Mouse (Mus musculus) layer of hippocampus, adult 6 months (tissue): ENCODE data around the gene Prdx4. TPM values are rescaled to one million over a fixed set of nuclear protein-coding genes. Genes with fewer than 3 reads are reported as not detected.

ENCODE experiments used
- long read RNA-seq, 2 experiments: library from polyadenylated mRNA; unstranded; transcript quantifications; one replicate each; pipeline ENCODE4 v2.0.0; 2019 to 2020
- polyA plus RNA-seq: library from polyadenylated mRNA; unstranded; fragments of <200 nt; fragmentation: Nextera tagmentation; gene quantifications from 2 replicates; pipeline ENCODE4 v1.2.3, GENCODE M21; 2021

Prdx4 gene
- polyA plus RNA-seq = 58.3 and 69.5 TPM in 2 replicates
- long read RNA-seq, experiment 1, transcript Prdx4-201 (7 exons, 990 nt) = major isoform, 50 of 51 reads
- long read RNA-seq, experiment 1, partial matches to known transcripts = 0 of 51 reads
- long read RNA-seq, experiment 1, other reads (novel, unspliced or antisense) = 0 of 51 reads
- long read RNA-seq, experiment 2, transcript Prdx4-201 (7 exons, 990 nt) = major isoform, 15 of 16 reads
- long read RNA-seq, experiment 2, partial matches to known transcripts = 0 of 16 reads
- long read RNA-seq, experiment 2, other reads (novel, unspliced or antisense) = 1 of 16 reads

DNA sequence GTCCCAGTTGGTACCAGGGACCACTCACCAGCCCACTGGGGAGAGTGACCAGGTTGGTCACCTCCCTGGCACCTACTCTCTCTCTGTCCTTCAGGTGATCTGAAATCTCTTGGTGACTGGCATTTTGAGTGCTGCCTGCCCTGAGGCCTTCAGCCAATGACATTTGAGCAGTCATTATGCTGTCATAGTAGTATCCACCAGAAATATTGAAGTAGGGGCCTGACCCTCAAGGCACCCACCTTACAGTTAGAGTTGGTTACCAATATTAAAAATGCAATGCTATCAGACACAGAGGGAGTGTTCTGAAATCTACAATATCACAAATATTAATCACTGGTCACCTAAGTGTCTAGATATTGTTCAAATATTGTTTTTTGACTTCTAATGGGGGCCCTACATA, at the start of gene Prdx4:
Gene Prdx4 (minus strand): TSS at position 101 of the 400 bp plus-strand sequence.

Other genes starting within 250 kb of the Prdx4 start
- not detected in 2 replicates for gene Magea2, start 247.1 kb downstream of the Prdx4 start, polyA plus RNA-seq
- gene Cldn34b2, start 212.3 kb downstream of the Prdx4 start, polyA plus RNA-seq = not detected in 2 replicates
- gene Sat1, start 124.3 kb downstream of the Prdx4 start, polyA plus RNA-seq = 97.9 and 104 TPM in 2 replicates
- gene Acot9, start 78.3 kb downstream of the Prdx4 start, polyA plus RNA-seq = 24.1 and 24.7 TPM in 2 replicates